Mouse (Mus musculus) heart, adult 2 months (tissue): ENCODE results near the gene Sh3bp1.

ENCODE experiments used
- CTCF ChIP-seq: fragments of 200-600 bp; IDR thresholded peaks from 2 replicates; pipeline ENCODE4 v1.8.1; 2022; ENCODE audit warnings: antibody characterized with exemption, mild to moderate bottlenecking, moderate library complexity
- EP300 ChIP-seq: fragments of 200-500 bp; IDR thresholded peaks from 2 replicates; pipeline ENCODE4 v1.6.1; 2011; ENCODE audit warnings: low read depth, low read length, control low read depth; ENCODE audit not compliant: insufficient read depth
- POLR2A ChIP-seq: fragments of 200-500 bp; IDR thresholded peaks from 2 replicates; pipeline ENCODE4 v1.6.1; 2011; ENCODE audit warnings: mild to moderate bottlenecking, low read depth, low read length, control low read depth; ENCODE audit not compliant: insufficient read depth

DNA sequence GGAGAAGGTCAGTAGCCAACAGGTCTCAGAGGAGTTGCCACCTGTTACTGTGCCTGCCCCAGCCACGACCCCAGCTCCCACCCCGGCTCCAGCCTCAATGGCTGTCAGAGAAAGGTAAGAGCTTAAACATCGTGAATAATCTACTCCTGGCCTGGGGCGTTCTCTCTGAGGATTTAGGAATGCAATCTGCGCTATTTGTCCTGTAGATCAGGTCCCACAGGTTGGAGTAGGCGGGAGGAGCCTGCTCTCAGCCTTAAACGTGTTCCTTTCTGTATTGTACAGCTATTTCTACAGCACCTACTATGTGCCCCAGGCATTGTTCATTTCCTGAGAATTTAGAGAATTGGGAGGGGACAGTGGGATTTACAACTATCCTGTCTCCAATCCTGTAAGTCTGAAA is 8.8 kb downstream of the Sh3bp1 start:
- TF ChIP-seq CTCF: no peak
- TF ChIP-seq POLR2A: no peak
- TF ChIP-seq EP300: no peak
